Mouse (Mus musculus) cerebellum, adult 11 months (tissue): ENCODE data around the gene Cd79b.
A peak's percentile ranks its signal among the peaks of the same experiment; 100 is the strongest.
"Not testable (repeated sequence)": the region's sequence is repeated elsewhere in the genome, so short reads cannot be mapped to it uniquely, and the experiment has no call there.

Experiments used
- DNase-seq: peaks from one replicate; pipeline ENCODE4 v3.0.0; 2022

Gene Cd79b

GRCm38 (mm10) chr11:106314333-106314812 lies at the start of gene Cd79b:
Gene Cd79b, minus strand, starts transcription at chr11:106314762.
- DNase-seq = no peak

GRCm38 (mm10) chr11:106359350-106359749 lies 44.8 kb upstream of the Cd79b start:
- no peak for DNase-seq

- DNase-seq = peak; percentile 66
Measured at GRCm38 (mm10) chr11:106355382-106356128, 41.0 kb upstream of the Cd79b start.

- no peak for DNase-seq
Measured at GRCm38 (mm10) chr11:106354181-106354580, 39.6 kb upstream of the Cd79b start.

GRCm38 (mm10) chr11:106353188-106353587 lies 38.6 kb upstream of the Cd79b start, which contains the start of gene Scn4a:
Gene Scn4a, minus strand, starts transcription at chr11:106353288.
- DNase-seq = no peak

GRCm38 (mm10) chr11:106351941-106352340 lies 37.4 kb upstream of the Cd79b start:
- no peak for DNase-seq

GRCm38 (mm10) chr11:106351253-106351652 lies 36.7 kb upstream of the Cd79b start:
- DNase-seq = no peak

- no peak for DNase-seq
Measured at GRCm38 (mm10) chr11:106350853-106351252, 36.3 kb upstream of the Cd79b start.

- no peak for DNase-seq
Measured at GRCm38 (mm10) chr11:106349772-106350171, 35.2 kb upstream of the Cd79b start.

- DNase-seq = no peak
Measured at GRCm38 (mm10) chr11:106344910-106345309, 30.3 kb upstream of the Cd79b start.

- no peak for DNase-seq
Measured at GRCm38 (mm10) chr11:106340990-106341520, 26.5 kb upstream of the Cd79b start.

- DNase-seq = not testable (repeated sequence)
Measured at GRCm38 (mm10) chr11:106339323-106339722, 24.8 kb upstream of the Cd79b start.

GRCm38 (mm10) chr11:106338870-106339269 lies 24.3 kb upstream of the Cd79b start:
- DNase-seq = no peak

GRCm38 (mm10) chr11:106338029-106338428 lies 23.5 kb upstream of the Cd79b start:
- no peak for DNase-seq

- no peak for DNase-seq
Measured at GRCm38 (mm10) chr11:106334066-106334465, 19.5 kb upstream of the Cd79b start.

GRCm38 (mm10) chr11:106332458-106332857 lies 17.9 kb upstream of the Cd79b start:
- no peak for DNase-seq

- DNase-seq = peak; percentile 16
Measured at GRCm38 (mm10) chr11:106329682-106330081, 15.1 kb upstream of the Cd79b start.

GRCm38 (mm10) chr11:106329128-106329527 lies 14.6 kb upstream of the Cd79b start:
- no peak for DNase-seq

- DNase-seq = no peak
Measured at GRCm38 (mm10) chr11:106328521-106328920, 14.0 kb upstream of the Cd79b start.

- no peak for DNase-seq
Measured at GRCm38 (mm10) chr11:106326475-106326874, 11.9 kb upstream of the Cd79b start.

GRCm38 (mm10) chr11:106325566-106326206 lies 11.1 kb upstream of the Cd79b start:
- DNase-seq = peak; percentile 59

- DNase-seq = no peak
Measured at GRCm38 (mm10) chr11:106324858-106325257, 10.3 kb upstream of the Cd79b start.

- no peak for DNase-seq
Measured at GRCm38 (mm10) chr11:106318406-106319366, 4.1 kb upstream of the Cd79b start.
